In the genomic region with DNA sequence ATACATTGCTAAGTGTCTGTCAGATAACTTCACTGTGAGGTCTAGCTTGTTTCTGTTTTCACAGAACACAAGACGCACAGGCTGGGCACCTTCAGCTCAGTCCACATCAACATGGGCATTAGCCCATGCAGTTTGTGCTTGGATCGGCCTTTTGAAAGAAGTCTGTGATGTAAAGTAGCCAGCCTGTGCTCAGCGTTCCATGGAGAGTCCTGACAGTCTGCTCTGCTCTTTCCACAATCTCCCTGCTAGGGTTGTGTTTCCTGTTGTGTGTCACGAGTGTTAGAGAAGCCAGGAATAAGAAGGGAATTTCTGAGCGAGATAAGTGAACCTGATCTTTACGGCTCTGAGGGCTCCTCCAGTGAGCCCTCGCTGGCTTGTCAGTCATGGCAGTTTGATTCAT, we compare ENCODE assay signal across 15 mouse cellular contexts.
DNase-seq lines count a peak whose midpoint lies in the region; ATAC-seq and TF ChIP-seq lines count a peak whose summit lies in the region.
"Had no signal": no experiment of that assay in that cellular context is flagged by ENCODE, and none has a peak within 500 bp of the region (broad histone marks: within the 10 kb centered on the region; RNA-seq: fewer than 3 reads in every experiment).

No protein-coding gene starts in this region.

- no peak for TF ChIP-seq EP300 in CH12.LX (IDR thresholded peaks at IDR 0.05; ENCODE audit: low read length)

- peak overlapping the region; percentile 33 for H3K4me3 ChIP-seq in gastrocnemius, adult 2 months
- no peak overlapping the region for H3K4me3 ChIP-seq in hindbrain, embryonic 12.5 days
- H3K4me3 ChIP-seq in hindbrain, embryonic 14.5 days (replicated peaks; ENCODE audit: low read length) = no peak overlapping the region
- H3K4me3 ChIP-seq in kidney, postnatal 0 days (replicated peaks; ENCODE audit: low read depth, low read length) = no peak overlapping the region
- no peak overlapping the region for H3K4me3 ChIP-seq in CH12.LX (replicated peaks in 1 of 3; ENCODE audit: low read depth in 2 of 3, low read length in 2 of 3, poor library complexity in 1 of 3)
- H3K4me3 ChIP-seq: embryonic facial prominence, embryonic 15.5 days; intestine, embryonic 15.5 days; limb, embryonic 13.5 days; lung, embryonic 15.5 days had no signal

- 64% methylated on average over 7 of the region's 7 CpGs for WGBS in hindbrain, embryonic 12.5 days
- 53% methylated on average over 7 of the region's 7 CpGs for WGBS in hindbrain, embryonic 14.5 days
- 12% methylated on average over 7 of the region's 7 CpGs for WGBS in kidney, postnatal 0 days

- intact Hi-C loops in gastrocnemius, adult 2 months (cut with DNase I) = no loop called here
- intact Hi-C loops in gastrocnemius, postnatal 14 days (cut with DNase I; ENCODE audit: low total_unique reads) = no loop called here

- H3K4me2 ChIP-seq in hindbrain, embryonic 12.5 days (replicated peaks) = no peak overlapping the region
- no peak overlapping the region for H3K4me2 ChIP-seq in hindbrain, embryonic 14.5 days (replicated peaks)
- H3K4me2 ChIP-seq in kidney, postnatal 0 days (ENCODE audit: low read length) = no peak overlapping the region
- H3K4me2 ChIP-seq in CH12.LX (ENCODE audit: insufficient read depth, low read depth, poor library complexity, severe bottlenecking) = peak overlapping the region; percentile 78; the same call in 1 of the 2 replicates
- H3K4me2 ChIP-seq: embryonic facial prominence, embryonic 15.5 days; intestine, embryonic 15.5 days; limb, embryonic 13.5 days; lung, embryonic 15.5 days had no signal

- H3K79me2 ChIP-seq in CH12.LX (replicated peaks; ENCODE audit: control insufficient read depth, extremely low read depth, insufficient read depth, poor library complexity, severe bottlenecking) = no peaks in the 10 kb centered on the region; the same call in 1 of the 2 replicates

- no peaks in the 10 kb centered on the region for H3K27me3 ChIP-seq in hindbrain, embryonic 12.5 days
- H3K27me3 ChIP-seq in hindbrain, embryonic 14.5 days (ENCODE audit: control insufficient read depth, insufficient read depth, low read length) = no peaks in the 10 kb centered on the region
- H3K27me3 ChIP-seq in kidney, postnatal 0 days (ENCODE audit: insufficient read depth, low read length) = no peaks in the 10 kb centered on the region
- no peaks in the 10 kb centered on the region for H3K27me3 ChIP-seq in CH12.LX (replicated peaks)
- H3K27me3 ChIP-seq: embryonic facial prominence, embryonic 15.5 days; intestine, embryonic 15.5 days; limb, embryonic 13.5 days; lung, embryonic 15.5 days had no signal

- dilution Hi-C loops in CH12.LX (cut with MboI; ENCODE audit: extremely low pct_ligation_motif_present, extremely low pct_unique_long_range_greater_than_20kb, low sequenced_read_pairs) = no loop called here

- no peak for TF ChIP-seq CTCF in gastrocnemius, adult 2 months (IDR thresholded peaks at IDR 0.05)
- TF ChIP-seq CTCF in kidney, postnatal 0 days (IDR thresholded peaks at IDR 0.05; ENCODE audit: low read depth) = no peak
- TF ChIP-seq CTCF in CH12.LX (conservative IDR thresholded peaks at IDR 0.05 in 1 of 2, IDR thresholded peaks at IDR 0.05 in 1 of 2; ENCODE audit: low read depth in 2 of 2, low read length in 2 of 2) = no peak

- peaks cover 35% of the 10 kb centered on the region for H3K4me1 ChIP-seq in hindbrain, embryonic 12.5 days
- peaks cover 17% of the 10 kb centered on the region for H3K4me1 ChIP-seq in hindbrain, embryonic 14.5 days (replicated peaks; ENCODE audit: control insufficient read depth, insufficient read depth, low read length)
- peaks cover 11% of the 10 kb centered on the region for H3K4me1 ChIP-seq in kidney, postnatal 0 days (replicated peaks; ENCODE audit: insufficient read depth, low read length)
- H3K4me1 ChIP-seq in CH12.LX (ENCODE audit: control insufficient read depth in 1 of 2, insufficient read depth in 2 of 2) = peaks cover 24 to 95% of the 10 kb centered on the region in 2 experiments

- no peak for ATAC-seq in hindbrain, embryonic 12.5 days (ENCODE audit: low FRiP score)
- ATAC-seq in hindbrain, embryonic 14.5 days (ENCODE audit: low FRiP score) = no peak
- no peak; the same call in 1 of the 2 replicates for ATAC-seq in kidney, postnatal 0 days (replicated peaks; ENCODE audit: low FRiP score, low read depth)
- ATAC-seq: intestine, embryonic 15.5 days had no signal

- H3K27ac ChIP-seq in gastrocnemius, adult 2 months = peak overlapping the region; percentile 80
- no peak overlapping the region for H3K27ac ChIP-seq in hindbrain, embryonic 12.5 days
- H3K27ac ChIP-seq in hindbrain, embryonic 14.5 days = no peak overlapping the region
- H3K27ac ChIP-seq in kidney, postnatal 0 days = peak overlapping the region; percentile 38; the same call in 1 of the 2 replicates
- peak overlapping the region; percentile 21; the same call in 1 of the 2 replicates for H3K27ac ChIP-seq in CH12.LX (ENCODE audit: insufficient read depth, low read depth)
- H3K27ac ChIP-seq: embryonic facial prominence, embryonic 15.5 days; intestine, embryonic 15.5 days; limb, embryonic 13.5 days; lung, embryonic 15.5 days had no signal

- TF ChIP-seq POLR2A in CH12.LX (IDR thresholded peaks at IDR 0.05; ENCODE audit: low read depth, low read length) = no peak

- no peaks in the 10 kb centered on the region for H3K9me3 ChIP-seq in hindbrain, embryonic 12.5 days (replicated peaks)
- no peaks in the 10 kb centered on the region for H3K9me3 ChIP-seq in hindbrain, embryonic 14.5 days (ENCODE audit: control insufficient read depth, low read length)
- H3K9me3 ChIP-seq in kidney, postnatal 0 days (replicated peaks; ENCODE audit: low read length) = no peaks in the 10 kb centered on the region
- no peaks in the 10 kb centered on the region for H3K9me3 ChIP-seq in CH12.LX (replicated peaks; ENCODE audit: low read length)
- H3K9me3 ChIP-seq: embryonic facial prominence, embryonic 15.5 days; intestine, embryonic 15.5 days; limb, embryonic 13.5 days; lung, embryonic 15.5 days had no signal

- no peaks in the 10 kb centered on the region for H3K36me3 ChIP-seq in hindbrain, embryonic 12.5 days
- H3K36me3 ChIP-seq in hindbrain, embryonic 14.5 days (replicated peaks; ENCODE audit: control insufficient read depth, insufficient read depth) = no peaks in the 10 kb centered on the region
- no peaks in the 10 kb centered on the region for H3K36me3 ChIP-seq in kidney, postnatal 0 days (ENCODE audit: insufficient read depth, low read length)
- peaks cover 0 to 21% of the 10 kb centered on the region in 2 experiments for H3K36me3 ChIP-seq in CH12.LX (replicated peaks in 1 of 2; ENCODE audit: control insufficient read depth in 1 of 2, insufficient read depth in 1 of 2, low read length in 1 of 2)
- H3K36me3 ChIP-seq: embryonic facial prominence, embryonic 15.5 days; intestine, embryonic 15.5 days; limb, embryonic 13.5 days; lung, embryonic 15.5 days had no signal

- in situ Hi-C loops in CH12.LX (cut with MboI; ENCODE audit: low pct_ligation_motif_present, low pct_unique_long_range_greater_than_20kb, low sequenced_read_pairs) = no loop called here

- no peak for DNase-seq in gastrocnemius, adult 2 months
- no peak for DNase-seq in gastrocnemius, postnatal 14 days
- DNase-seq in hindbrain, embryonic 14.5 days (ENCODE audit: low spot score) = no peak
- peak; percentile 73 for DNase-seq in kidney, postnatal 0 days (ENCODE audit: low spot score)
- no peak for DNase-seq in kidney, adult 11 months
- DNase-seq in CH12.LX (ENCODE audit: extremely low read depth) = no peak
- DNase-seq in adrenal gland, adult 2 months = no peak
- DNase-seq: adrenal gland, postnatal 25 days; cerebellum, adult 9-11 months; right cerebral cortex, postnatal 25 days had no signal

- H3K9ac ChIP-seq in hindbrain, embryonic 12.5 days = peak overlapping the region; percentile 13; the same call in 1 of the 2 replicates
- no peak overlapping the region for H3K9ac ChIP-seq in hindbrain, embryonic 14.5 days
- no peak overlapping the region for H3K9ac ChIP-seq in kidney, postnatal 0 days (ENCODE audit: low read depth, low read length)
- no peak overlapping the region; the same call in 1 of the 2 replicates for H3K9ac ChIP-seq in CH12.LX (ENCODE audit: insufficient read depth, low read depth)
- H3K9ac ChIP-seq: embryonic facial prominence, embryonic 15.5 days; intestine, embryonic 15.5 days; limb, embryonic 13.5 days; lung, embryonic 15.5 days had no signal

- TF ChIP-seq RAD21 in CH12.LX (IDR thresholded peaks at IDR 0.05; ENCODE audit: low read depth, low read length) = no peak

TF ChIP-seq in CH12.LX, 34 proteins besides CTCF, POLR2A, EP300 and RAD21:
- TF ChIP-seq POLR2AphosphoS2 (IDR thresholded peaks at IDR 0.05; ENCODE audit: low read depth, low read length) = no peak
- no peak for TF ChIP-seq RCOR1 (conservative IDR thresholded peaks at IDR 0.05; ENCODE audit: low read depth, low read length)
- TF ChIP-seq ETS1 (conservative IDR thresholded peaks at IDR 0.05; ENCODE audit: low read depth, low read length) = no peak

Comparison
In these comparisons a context has a peak if more than half of its experiments do, and no peak if none do; other contexts are left out.
1. H3K27ac ChIP-seq: peak in gastrocnemius, adult 2 months (single experiment), kidney, postnatal 0 days (single experiment) and CH12.LX (single experiment); none in hindbrain, embryonic 12.5 days (single experiment) and hindbrain, embryonic 14.5 days (single experiment).